Mouse (Mus musculus): ENCODE data around the gene Ncbp2.

The Ncbp2 gene

GRCm38 (mm10) chr16:31948345-31948774, at the start of gene Ncbp2, which contains the start of gene 0610012G03Rik:
Ncbp2 (plus strand) TSS chr16:31948513.
0610012G03Rik (minus strand) TSS chr16:31948494.
- DNase-seq = peak; percentile 99

GRCm38 (mm10) chr16:31898546-31899326, 49.6 kb upstream of the Ncbp2 start:
- peak; percentile 86 for DNase-seq

GRCm38 (mm10) chr16:31901886-31902285, 46.4 kb upstream of the Ncbp2 start:
- DNase-seq = no peak

- DNase-seq = no peak
Measured at GRCm38 (mm10) chr16:31903239-31903638, 45.1 kb upstream of the Ncbp2 start.

- no peak for DNase-seq
Measured at GRCm38 (mm10) chr16:31905331-31905730, 43.0 kb upstream of the Ncbp2 start.

- DNase-seq = no peak
Measured at GRCm38 (mm10) chr16:31905891-31906825, 42.2 kb upstream of the Ncbp2 start.

- peak; percentile 40 for DNase-seq
Measured at GRCm38 (mm10) chr16:31906896-31907295, 41.4 kb upstream of the Ncbp2 start.

- no peak for DNase-seq
Measured at GRCm38 (mm10) chr16:31908959-31909358, 39.4 kb upstream of the Ncbp2 start.

- DNase-seq = no peak
Measured at GRCm38 (mm10) chr16:31910281-31910847, 37.9 kb upstream of the Ncbp2 start.

GRCm38 (mm10) chr16:31917776-31918175, 30.5 kb upstream of the Ncbp2 start:
- no peak for DNase-seq

- peak; percentile 85 for DNase-seq
Measured at GRCm38 (mm10) chr16:31918248-31918724, 30.0 kb upstream of the Ncbp2 start.

GRCm38 (mm10) chr16:31924368-31924767, 23.9 kb upstream of the Ncbp2 start:
- no peak for DNase-seq

- DNase-seq = no peak
Measured at GRCm38 (mm10) chr16:31926091-31926490, 22.2 kb upstream of the Ncbp2 start.

- no peak for DNase-seq
Measured at GRCm38 (mm10) chr16:31926547-31927182, 21.6 kb upstream of the Ncbp2 start.

GRCm38 (mm10) chr16:31927412-31927811, 20.9 kb upstream of the Ncbp2 start:
- DNase-seq = no peak

- no peak for DNase-seq
Measured at GRCm38 (mm10) chr16:31931330-31931729, 17.0 kb upstream of the Ncbp2 start.

GRCm38 (mm10) chr16:31932255-31932654, 16.1 kb upstream of the Ncbp2 start:
- no peak for DNase-seq

GRCm38 (mm10) chr16:31932840-31933697, 15.2 kb upstream of the Ncbp2 start:
- peak; percentile 92 for DNase-seq

GRCm38 (mm10) chr16:31933751-31934549, 14.4 kb upstream of the Ncbp2 start, which contains the start of gene Pigz:
Pigz (plus strand) TSS chr16:31933851.
- peak; percentile 45 for DNase-seq

GRCm38 (mm10) chr16:31934550-31935010, 13.7 kb upstream of the Ncbp2 start:
- no peak for DNase-seq
